Mouse (Mus musculus): ENCODE results near the gene B230118H07Rik. TPM values are rescaled to one million over a fixed set of nuclear protein-coding genes. Genes with fewer than 3 reads are reported as not detected.
"Not testable (repeated sequence)": the region's sequence is repeated elsewhere in the genome, so short reads cannot be mapped to it uniquely, and the experiment has no call there.

The B230118H07Rik gene
- total RNA-seq, 2 experiments from 2014 or later, result 21.1 to 24.9 TPM

DNA sequence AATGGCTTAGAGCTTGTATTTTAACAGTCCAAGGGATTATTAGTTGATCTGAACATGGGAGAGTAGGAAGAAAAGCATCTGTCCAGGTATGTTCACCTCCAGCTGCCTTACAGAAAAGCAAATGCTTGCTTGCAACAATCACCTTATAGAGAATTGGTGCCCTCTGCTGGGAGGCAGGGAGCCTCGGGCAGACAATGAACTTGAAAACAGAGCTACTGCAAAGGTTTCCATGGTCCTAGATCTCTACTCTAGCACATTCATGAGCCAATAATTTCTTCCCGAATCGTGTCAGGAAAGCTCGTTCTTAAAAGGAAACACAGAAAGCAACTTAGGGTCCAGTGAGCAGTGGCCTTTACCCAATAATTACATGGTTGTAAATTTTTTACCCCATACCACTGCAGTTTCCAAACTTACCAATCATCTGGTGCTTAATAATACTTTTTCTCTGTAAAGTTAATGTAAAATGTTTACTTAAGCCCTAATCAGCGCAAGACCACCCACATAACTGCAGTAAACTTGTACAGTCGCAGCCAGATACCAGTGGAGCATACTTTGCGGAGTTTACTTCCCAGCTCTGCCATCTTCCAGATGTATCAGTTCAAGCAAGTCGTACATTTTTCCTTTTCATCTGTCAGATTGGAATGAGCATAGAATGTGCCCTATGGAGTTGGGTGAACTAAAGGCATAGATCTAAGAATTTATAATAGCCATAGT, 105.5 kb downstream of the B230118H07Rik start:
- intact Hi-C loops (cut with DNase I), result no loop called here
- DNase-seq, result no peak

DNA sequence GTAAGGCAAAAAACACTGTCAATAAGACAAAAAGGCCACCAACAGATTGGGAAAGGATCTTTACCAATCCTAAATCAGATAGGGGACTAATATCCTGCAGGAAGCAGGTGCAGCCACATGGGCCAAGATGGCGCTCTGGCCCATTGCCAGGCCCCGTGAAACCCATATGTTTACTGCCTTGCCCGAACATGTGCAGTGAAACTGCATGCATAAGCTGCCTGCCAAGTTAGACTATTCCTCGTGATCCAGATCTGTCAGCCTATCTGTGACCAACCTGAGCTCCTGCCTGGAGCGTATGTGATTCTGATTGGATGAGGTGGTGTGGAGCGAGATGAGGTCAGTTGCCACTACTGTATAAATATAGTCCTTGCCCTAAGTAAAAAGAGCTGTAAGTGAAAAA, 112.4 kb downstream of the B230118H07Rik start:
- DNase-seq, result peak; percentile 78

DNA sequence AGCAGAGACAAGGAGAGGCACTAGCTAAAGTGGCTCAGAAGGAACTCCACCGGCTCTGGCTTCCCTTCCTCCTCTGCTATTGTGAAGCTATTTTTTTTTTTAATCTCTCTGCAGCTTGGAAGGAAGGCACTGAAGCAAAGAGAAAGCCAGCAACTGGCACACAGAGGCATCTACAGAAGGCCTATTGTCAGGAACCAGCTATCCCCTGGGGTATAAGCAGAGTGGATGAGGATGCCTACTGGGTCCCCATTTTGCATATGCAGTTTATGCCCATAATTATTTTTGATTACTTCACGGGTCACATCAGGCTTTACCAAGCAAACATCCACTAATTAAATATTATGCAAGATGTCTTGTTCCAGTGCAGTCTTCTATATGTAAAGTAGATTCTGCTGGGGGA, 115.6 kb downstream of the B230118H07Rik start:
- peak; percentile 6 for DNase-seq
- intact Hi-C loops (cut with DNase I), result no loop called here

More for the DNA sequence above, 112.4 kb downstream of the B230118H07Rik start:
- intact Hi-C loops (cut with DNase I), result not testable (repeated sequence)

DNA sequence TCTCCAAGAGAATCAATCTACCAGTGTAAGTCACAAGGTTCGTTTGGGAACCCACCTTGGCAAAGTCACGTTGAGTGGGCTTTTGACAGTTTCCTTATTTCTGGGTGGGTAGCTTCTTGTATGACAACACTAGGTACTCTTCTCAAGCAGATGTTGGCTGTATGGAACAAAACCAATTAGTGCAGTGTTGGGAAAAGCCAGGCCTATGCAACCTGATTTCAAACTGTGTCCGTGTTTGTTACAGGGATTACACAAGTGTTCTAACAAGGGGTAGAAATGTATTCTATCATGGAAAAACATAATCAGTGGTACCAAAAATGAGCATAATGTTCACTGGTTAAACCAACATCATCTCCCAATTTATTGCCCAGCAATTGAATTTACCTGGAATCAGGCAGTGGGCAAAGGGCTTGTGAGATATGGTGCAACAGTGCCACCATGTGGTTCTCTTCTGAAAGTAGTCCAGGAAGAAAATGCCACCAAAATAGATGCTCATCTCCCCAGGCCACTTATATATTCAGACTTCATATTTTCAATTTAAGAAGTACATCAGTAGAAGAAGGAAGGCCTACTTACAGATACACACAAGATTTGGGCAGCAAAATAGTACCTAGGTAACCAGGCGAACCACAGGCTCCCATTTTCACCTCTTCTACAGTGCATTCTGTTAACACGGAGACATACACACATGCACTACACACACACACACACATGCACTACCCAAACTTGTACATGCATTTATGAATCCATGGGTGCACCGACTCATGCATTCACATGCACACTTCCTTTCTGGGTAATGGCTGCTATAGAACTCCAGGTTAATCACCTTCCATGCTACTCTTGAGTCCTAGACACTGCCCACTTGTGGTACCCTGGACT, 123.6 kb downstream of the B230118H07Rik start:
- intact Hi-C loops (cut with DNase I), result loop anchor here (10.0 kb wide), 1 partner anchor 221 kb away; no protein-coding TSS in a partner anchor
- DNase-seq, result peak; percentile 58

DNA sequence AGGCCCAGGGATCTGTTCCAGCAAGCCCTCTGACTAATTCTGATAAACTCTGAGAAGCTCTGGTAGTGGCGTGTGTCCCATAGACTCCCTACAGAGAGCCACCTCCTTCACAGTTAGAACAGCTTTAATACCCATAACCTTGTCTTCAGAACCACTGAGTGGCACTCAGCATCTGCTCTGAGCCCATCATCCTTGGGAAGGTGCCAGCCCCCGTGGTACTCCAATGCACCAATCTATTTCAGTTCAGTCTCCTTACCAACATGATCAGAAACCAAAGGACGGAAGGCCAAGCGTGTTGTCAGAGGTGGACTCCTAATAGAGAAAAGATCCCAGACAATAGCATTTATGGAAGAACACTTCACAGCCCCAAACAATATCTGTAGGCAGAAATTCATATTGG, 124.2 kb downstream of the B230118H07Rik start:
- peak; percentile 41 for DNase-seq
- intact Hi-C loops (cut with DNase I), result loop anchor here (10.0 kb wide), 1 partner anchor 220 kb away; no protein-coding TSS in a partner anchor

DNA sequence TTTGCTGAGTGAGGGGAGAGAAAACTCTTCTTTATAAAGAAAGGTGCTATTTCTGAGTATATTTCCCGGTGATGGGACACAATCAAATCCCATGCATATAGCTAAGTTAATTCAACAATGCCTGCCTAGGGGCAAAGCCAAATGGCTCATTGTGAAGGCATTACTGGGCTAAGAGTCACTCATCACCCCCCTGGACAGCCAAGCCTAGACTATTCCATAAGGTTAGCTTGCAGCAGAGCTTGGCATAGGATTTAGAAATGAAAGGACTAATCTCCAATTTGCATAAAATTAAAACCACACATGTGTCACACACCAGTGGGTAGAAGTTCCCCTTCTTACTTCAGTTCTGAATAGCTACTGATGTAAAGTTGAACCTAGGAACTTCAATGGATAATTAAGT, 128.8 kb downstream of the B230118H07Rik start:
- no peak for DNase-seq
- intact Hi-C loops (cut with DNase I), result loop anchor here (10.0 kb wide), 1 partner anchor 216 kb away; no protein-coding TSS in a partner anchor

DNA sequence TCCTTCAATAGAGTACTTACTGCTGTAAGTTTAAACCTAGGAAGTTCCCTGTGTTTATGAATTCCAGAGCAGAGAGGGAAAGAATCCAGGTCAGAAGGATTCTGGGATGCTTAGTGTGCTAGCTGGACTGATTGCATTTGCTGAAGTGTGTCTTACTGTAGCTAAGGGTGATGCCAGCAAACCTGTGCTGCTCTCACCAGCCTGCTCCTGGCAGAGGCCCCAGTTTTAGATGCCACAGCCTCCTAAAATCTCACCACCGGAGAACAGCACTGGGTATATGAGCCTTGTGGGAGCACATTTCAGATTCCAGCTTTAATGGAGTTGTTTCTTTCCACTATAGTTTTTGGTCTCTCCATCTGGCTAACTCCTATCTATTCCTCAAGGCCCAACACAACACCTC, 129.4 kb downstream of the B230118H07Rik start:
- no peak for DNase-seq

More for the DNA sequence above, 129.4 kb downstream of the B230118H07Rik start:
- intact Hi-C loops (cut with DNase I), result loop anchor here (10.0 kb wide), 1 partner anchor 215 kb away; no protein-coding TSS in a partner anchor

Other genes starting within 250 kb of the B230118H07Rik start
- gene Rag2, start 24.8 kb downstream of the B230118H07Rik start, total RNA-seq (2021), result not detected
- under 1 TPM; 0.42 to 0.44 TPM for gene Rag1, start within 50 bp of the B230118H07Rik start, total RNA-seq (2021)
- 10 to 100 TPM; 13.9 to 17.7 TPM for gene Traf6, start 28.9 kb upstream of the B230118H07Rik start, total RNA-seq (2021)
- 1 to 10 TPM; 3.0 to 5.3 TPM for gene Prr5l, start 233.5 kb upstream of the B230118H07Rik start, total RNA-seq (2021)
- 10 to 100 TPM; 47.8 to 48.1 TPM for gene Commd9, start 236.7 kb upstream of the B230118H07Rik start, total RNA-seq (2021)

All from left cerebral cortex, postnatal 4 days (tissue).